Mouse (Mus musculus): ENCODE measurements at regions not wholly inside any gene's neighbourhood (a gene's known extent, or its start where the extent isn't known, plus 50 kb on each side); places are given as distances from the start of the nearest gene placed in this dataset.

DNA sequence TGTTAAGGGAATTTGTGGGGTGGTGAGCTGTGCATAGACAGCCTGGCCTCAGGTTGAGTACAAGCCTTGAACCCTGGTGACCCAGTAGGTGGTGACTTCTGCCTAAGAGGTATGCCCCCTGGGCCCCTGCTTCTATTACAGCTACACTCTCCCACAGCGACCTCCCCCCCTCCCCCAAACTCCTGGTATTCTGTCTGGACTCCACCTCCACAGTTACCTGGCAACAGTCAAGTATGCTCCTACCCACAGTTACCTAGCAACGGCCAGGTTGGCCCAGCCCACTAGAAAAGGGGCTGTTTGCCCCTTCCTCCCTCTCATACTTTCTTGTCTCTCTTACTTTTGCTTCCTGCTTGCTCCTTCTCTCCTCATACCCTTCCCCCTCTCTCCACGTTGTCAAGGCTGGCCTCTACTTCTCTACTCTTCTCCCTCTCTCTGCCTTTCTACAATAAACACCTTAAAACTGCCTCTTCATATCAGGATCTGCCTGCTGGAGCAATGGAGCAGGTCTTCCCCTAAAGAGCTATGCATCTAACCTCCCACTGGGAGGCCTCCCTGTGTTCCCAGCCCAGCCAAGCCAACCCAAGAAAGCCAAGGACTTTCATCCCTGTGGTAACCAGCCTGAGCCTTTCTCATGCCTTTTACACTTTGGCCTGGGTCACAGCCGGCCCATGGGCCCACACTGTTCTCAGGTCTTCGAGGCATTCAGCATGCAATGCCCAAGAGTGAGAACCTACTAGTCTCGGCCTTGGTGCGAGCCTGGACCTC lies 457.5 kb downstream of the Hdgfl1 start:
- 59% methylated on average over 7 of the region's 7 CpGs for WGBS

DNA sequence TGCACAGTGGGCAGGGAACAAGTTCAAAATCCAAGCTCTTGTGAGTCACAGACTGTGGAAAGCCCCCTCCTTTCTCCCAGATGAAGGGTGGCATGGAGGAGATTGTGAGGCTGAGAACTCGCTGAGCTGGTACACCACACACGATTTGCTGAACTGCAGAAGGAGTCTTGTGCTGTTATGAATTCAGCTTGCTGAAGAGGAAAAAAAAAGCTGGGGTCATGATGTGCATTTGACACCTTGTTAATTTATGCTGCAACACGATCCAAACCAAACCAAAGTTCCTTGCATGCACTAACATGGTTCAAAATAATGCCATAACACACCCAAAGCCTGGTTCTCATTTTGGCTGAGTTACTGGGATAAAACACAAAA lies 485.9 kb downstream of the Hdgfl1 start:
- Histone ChIP-seq H3K4me2 (replicated peaks; ENCODE audit: low read depth) (no peak overlapping the region), H3K9ac (ENCODE audit: low read depth, low read length) (no peak overlapping the region), H3K4me3 (ENCODE audit: low read depth, low read length) (no peak overlapping the region), H3K27me3 (replicated peaks; ENCODE audit: control insufficient read depth, insufficient read depth, low read length) (no peaks in the 10 kb centered on the region), H3K4me1 (replicated peaks; ENCODE audit: control insufficient read depth, insufficient read depth, low read length) (no peaks in the 10 kb centered on the region), H3K9me3 (ENCODE audit: control insufficient read depth) (no peaks in the 10 kb centered on the region), H3K27ac (ENCODE audit: low read depth, low read length) (no peak overlapping the region), H3K36me3 (ENCODE audit: control insufficient read depth, insufficient read depth) (no peaks in the 10 kb centered on the region)
- no peak for TF ChIP-seq CTCF (IDR thresholded peaks at IDR 0.05; ENCODE audit: low read depth)
- 69% methylated on average over 3 of the region's 3 CpGs for WGBS
- ATAC-seq: no peak

More for the DNA sequence above, 457.5 kb downstream of the Hdgfl1 start:
- Histone ChIP-seq H3K36me3 (ENCODE audit: control insufficient read depth, insufficient read depth) (no peaks in the 10 kb centered on the region), H3K27me3 (replicated peaks; ENCODE audit: control insufficient read depth, insufficient read depth, low read length) (no peaks in the 10 kb centered on the region), H3K4me1 (replicated peaks; ENCODE audit: control insufficient read depth, insufficient read depth, low read length) (no peaks in the 10 kb centered on the region), H3K4me3 (ENCODE audit: low read depth, low read length) (no peak overlapping the region), H3K27ac (ENCODE audit: low read depth, low read length) (no peak overlapping the region), H3K9me3 (ENCODE audit: control insufficient read depth) (no peaks in the 10 kb centered on the region), H3K9ac (ENCODE audit: low read depth, low read length) (no peak overlapping the region), H3K4me2 (replicated peaks; ENCODE audit: low read depth) (no peak overlapping the region)
- no peak for ATAC-seq
- no peak for TF ChIP-seq CTCF (IDR thresholded peaks at IDR 0.05; ENCODE audit: low read depth)

DNA sequence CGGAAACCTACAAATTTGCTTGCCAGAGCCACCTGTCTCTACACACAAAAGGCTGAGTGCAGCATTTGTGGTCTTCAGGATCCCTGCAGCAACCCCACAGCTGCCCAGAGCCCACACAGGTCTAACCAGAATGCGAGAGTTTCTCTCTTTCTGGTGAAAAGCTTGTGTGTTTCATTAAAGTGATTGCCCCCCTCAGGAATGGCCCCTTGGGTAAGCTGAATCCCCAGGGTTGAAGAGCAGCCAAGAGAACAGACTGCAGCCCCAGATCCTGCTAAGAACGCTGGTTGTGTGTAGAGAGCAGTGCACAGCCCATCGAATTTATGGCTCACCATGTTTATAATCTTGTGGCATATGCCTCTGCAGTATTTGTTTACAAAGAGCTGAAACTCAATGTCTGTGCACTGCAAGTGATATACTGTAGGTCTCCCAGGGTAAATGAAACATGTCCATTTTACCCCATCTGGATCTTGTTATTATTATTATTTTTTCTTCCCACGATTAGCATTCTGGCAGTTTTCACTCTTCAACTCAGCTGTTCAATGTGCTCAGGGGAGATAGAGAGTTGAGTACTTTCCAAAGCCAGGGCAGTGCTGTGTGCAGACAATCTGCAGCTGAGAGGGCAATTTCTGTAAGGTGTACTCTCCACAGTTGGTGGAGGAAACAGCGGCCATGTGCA lies 486.4 kb downstream of the Hdgfl1 start:
- no peaks in the 10 kb centered on the region for H3K27me3 ChIP-seq (replicated peaks; ENCODE audit: control insufficient read depth, insufficient read depth, low read length)
- H3K9ac ChIP-seq (ENCODE audit: low read depth, low read length): no peak overlapping the region
- no peak overlapping the region for H3K4me3 ChIP-seq (ENCODE audit: low read depth, low read length)
- H3K9me3 ChIP-seq (ENCODE audit: control insufficient read depth): no peaks in the 10 kb centered on the region
- H3K27ac ChIP-seq (ENCODE audit: low read depth, low read length): no peak overlapping the region
- 57% methylated on average over 6 of the region's 6 CpGs for WGBS
- TF ChIP-seq CTCF (IDR thresholded peaks at IDR 0.05; ENCODE audit: low read depth): no peak
- no peaks in the 10 kb centered on the region for H3K4me1 ChIP-seq (replicated peaks; ENCODE audit: control insufficient read depth, insufficient read depth, low read length)
- ATAC-seq: no peak
- H3K36me3 ChIP-seq (ENCODE audit: control insufficient read depth, insufficient read depth): no peaks in the 10 kb centered on the region
- H3K4me2 ChIP-seq (replicated peaks; ENCODE audit: low read depth): no peak overlapping the region

DNA sequence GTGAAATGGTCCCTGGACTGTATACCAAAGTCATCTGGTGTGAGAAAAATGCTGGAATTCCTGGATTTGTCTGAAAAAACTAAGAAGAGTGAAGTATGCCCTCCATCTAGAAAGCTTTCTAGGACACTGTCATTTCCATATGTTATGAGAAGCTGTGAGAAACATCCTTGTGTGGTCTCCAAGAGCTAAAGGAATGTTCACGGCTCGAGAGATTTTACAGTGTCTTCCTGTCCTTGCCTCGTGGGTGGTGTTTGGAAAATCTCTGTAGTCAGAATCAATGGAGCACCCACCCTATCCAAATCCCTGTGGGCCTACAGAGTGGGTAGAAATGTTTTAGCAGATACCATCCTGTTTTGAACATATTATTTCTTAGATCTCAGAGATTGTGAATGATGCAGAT lies 487.7 kb downstream of the Hdgfl1 start:
- ATAC-seq: no peak
- no peak overlapping the region for H3K27ac ChIP-seq (ENCODE audit: low read depth, low read length)
- H3K9ac ChIP-seq (ENCODE audit: low read depth, low read length): no peak overlapping the region
- TF ChIP-seq CTCF (IDR thresholded peaks at IDR 0.05; ENCODE audit: low read depth): no peak
- WGBS: 54% methylated on average over 3 of the region's 3 CpGs
- no peaks in the 10 kb centered on the region for H3K36me3 ChIP-seq (ENCODE audit: control insufficient read depth, insufficient read depth)
- H3K4me2 ChIP-seq (replicated peaks; ENCODE audit: low read depth): no peak overlapping the region
- H3K4me1 ChIP-seq (replicated peaks; ENCODE audit: control insufficient read depth, insufficient read depth, low read length): no peaks in the 10 kb centered on the region
- no peaks in the 10 kb centered on the region for H3K27me3 ChIP-seq (replicated peaks; ENCODE audit: control insufficient read depth, insufficient read depth, low read length)
- H3K4me3 ChIP-seq (ENCODE audit: low read depth, low read length): no peak overlapping the region
- H3K9me3 ChIP-seq (ENCODE audit: control insufficient read depth): no peaks in the 10 kb centered on the region

DNA sequence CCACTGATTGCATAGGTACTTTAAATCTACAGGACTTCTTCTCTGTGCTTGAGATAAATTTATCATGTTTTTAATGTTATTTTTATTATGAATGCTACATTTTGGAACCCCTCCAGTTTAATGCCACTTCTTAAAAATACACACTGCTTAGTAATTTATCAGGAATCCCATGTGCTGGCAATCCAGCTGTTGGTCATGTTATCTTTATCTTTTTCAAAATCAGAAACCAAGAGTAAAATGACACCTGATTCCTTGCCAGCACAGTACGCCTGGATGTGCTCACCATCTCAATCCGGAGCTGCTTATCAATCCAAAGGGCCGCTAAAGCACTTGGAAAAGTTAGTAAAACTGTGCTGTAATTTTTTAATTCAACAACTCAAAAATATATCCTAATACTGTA lies 497.1 kb downstream of the Hdgfl1 start:
- TF ChIP-seq CTCF (IDR thresholded peaks at IDR 0.05; ENCODE audit: low read depth): no peak
- H3K9me3 ChIP-seq (ENCODE audit: control insufficient read depth): no peaks in the 10 kb centered on the region
- ATAC-seq: no peak
- 78% methylated on average over 3 of the region's 3 CpGs for WGBS
- H3K36me3 ChIP-seq (ENCODE audit: control insufficient read depth, insufficient read depth): no peaks in the 10 kb centered on the region
- H3K27me3 ChIP-seq (replicated peaks; ENCODE audit: control insufficient read depth, insufficient read depth, low read length): no peaks in the 10 kb centered on the region
- no peak overlapping the region for H3K27ac ChIP-seq (ENCODE audit: low read depth, low read length)
- H3K4me1 ChIP-seq (replicated peaks; ENCODE audit: control insufficient read depth, insufficient read depth, low read length): no peaks in the 10 kb centered on the region
- H3K4me3 ChIP-seq (ENCODE audit: low read depth, low read length): no peak overlapping the region
- no peak overlapping the region for H3K4me2 ChIP-seq (replicated peaks; ENCODE audit: low read depth)
- H3K9ac ChIP-seq (ENCODE audit: low read depth, low read length): no peak overlapping the region

DNA sequence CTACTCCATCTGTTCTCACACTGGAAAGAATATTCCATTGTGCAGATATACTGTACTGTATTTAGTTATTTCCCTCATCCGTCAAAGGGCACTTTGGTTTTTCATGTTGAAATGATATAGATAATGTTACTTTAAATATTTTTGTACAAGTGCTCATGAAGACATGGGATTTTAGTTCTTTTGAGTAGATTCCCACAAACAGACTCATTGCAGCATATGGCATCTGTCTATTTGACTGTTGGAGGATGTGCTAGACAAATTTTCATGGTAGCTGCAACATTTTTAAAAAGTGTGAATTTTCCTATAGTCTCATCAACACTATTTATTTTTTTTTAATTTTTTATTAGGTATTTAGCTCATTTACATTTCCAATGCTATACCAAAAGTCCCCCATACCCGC lies 502.5 kb downstream of the Hdgfl1 start:
- TF ChIP-seq CTCF (IDR thresholded peaks at IDR 0.05; ENCODE audit: low read depth): no peak
- 89% methylated on average over 2 of the region's 2 CpGs for WGBS

More for the DNA sequence above, 502.5 kb downstream of the Hdgfl1 start:
- Histone ChIP-seq H3K36me3 (ENCODE audit: control insufficient read depth, insufficient read depth) (no peaks in the 10 kb centered on the region), H3K9ac (ENCODE audit: low read depth, low read length) (no peak overlapping the region), H3K27me3 (replicated peaks; ENCODE audit: control insufficient read depth, insufficient read depth, low read length) (no peaks in the 10 kb centered on the region), H3K27ac (ENCODE audit: low read depth, low read length) (no peak overlapping the region), H3K4me2 (replicated peaks; ENCODE audit: low read depth) (no peak overlapping the region), H3K4me1 (replicated peaks; ENCODE audit: control insufficient read depth, insufficient read depth, low read length) (no peaks in the 10 kb centered on the region), H3K9me3 (ENCODE audit: control insufficient read depth) (no peaks in the 10 kb centered on the region), H3K4me3 (ENCODE audit: low read depth, low read length) (no peak overlapping the region)
- ATAC-seq: no peak
